In genomic region chr8:10256563-10256962, GRCm38 (mm10) we compare ENCODE assay signal across 21 mouse cellular contexts.
DNase-seq lines count a peak whose midpoint lies in the region; ATAC-seq and TF ChIP-seq lines count a peak whose summit lies in the region.
"Had no signal": no experiment of that assay in that cellular context is flagged by ENCODE, and none has a peak within 500 bp of the region (broad histone marks: within the 10 kb centered on the region; RNA-seq: fewer than 3 reads in every experiment).

No protein-coding gene starts in this region.

- no peaks in the 10 kb centered on the region for H3K36me3 ChIP-seq in intestine, embryonic 15.5 days
- no peaks in the 10 kb centered on the region for H3K36me3 ChIP-seq in intestine, embryonic 16.5 days (ENCODE audit: control insufficient read depth, insufficient read depth, low read length)
- no peaks in the 10 kb centered on the region for H3K36me3 ChIP-seq in intestine, postnatal 0 days (ENCODE audit: control insufficient read depth, insufficient read depth)
- no peaks in the 10 kb centered on the region for H3K36me3 ChIP-seq in stomach, postnatal 0 days (ENCODE audit: control insufficient read depth, insufficient read depth, low read length)
- H3K36me3 ChIP-seq in liver, postnatal 0 days (replicated peaks; ENCODE audit: insufficient read depth, low read length): no peaks in the 10 kb centered on the region
- H3K36me3 ChIP-seq: G1E had no signal

- peak; percentile 44 for DNase-seq in stomach, postnatal 0 days (ENCODE audit: low spot score)
- no peak for DNase-seq in frontal cortex, postnatal 36 days (ENCODE audit: low spot score in 2 of 2)
- DNase-seq in liver, postnatal 0 days: no peak
- DNase-seq in urinary bladder, postnatal 4 days (ENCODE audit: low spot score in 2 of 2): no peak
- DNase-seq in thymus, postnatal 0 days (ENCODE audit: low spot score): no peak
- DNase-seq: adrenal gland, adult 2 months; adrenal gland, adult 8-10 months; adrenal gland, postnatal 10 days; adrenal gland, postnatal 14 days; adrenal gland, postnatal 25 days; adrenal gland, postnatal 36 days; B cell, adult 2 months; cerebellum, adult 11 months; cerebellum, adult 11-12 months had no signal

- H3K9me3 ChIP-seq in intestine, embryonic 15.5 days: no peaks in the 10 kb centered on the region
- no peaks in the 10 kb centered on the region for H3K9me3 ChIP-seq in intestine, embryonic 16.5 days (ENCODE audit: control insufficient read depth, low read length)
- H3K9me3 ChIP-seq in intestine, postnatal 0 days (ENCODE audit: control insufficient read depth): no peaks in the 10 kb centered on the region
- no peaks in the 10 kb centered on the region for H3K9me3 ChIP-seq in stomach, postnatal 0 days (ENCODE audit: control insufficient read depth, low read length)
- H3K9me3 ChIP-seq in liver, postnatal 0 days (ENCODE audit: low read length): no peaks in the 10 kb centered on the region
- H3K9me3 ChIP-seq: G1E had no signal

- ATAC-seq in intestine, embryonic 15.5 days: peak; percentile 77
- peak; percentile 73 for ATAC-seq in intestine, embryonic 16.5 days
- peak; percentile 86 for ATAC-seq in intestine, postnatal 0 days
- ATAC-seq in stomach, postnatal 0 days (ENCODE audit: low FRiP score, low TSS enrichment): no peak
- ATAC-seq in liver, postnatal 0 days: no peak
- ATAC-seq: activated CD4-positive, CD25-positive, alpha-beta regulatory T cell, adult 4 months; CD4-positive, CD25-positive, alpha-beta regulatory T cell, adult 4 months; Patski had no signal

- H3K9ac ChIP-seq in intestine, embryonic 15.5 days: no peak overlapping the region
- H3K9ac ChIP-seq in intestine, embryonic 16.5 days (ENCODE audit: low read depth, low read length): no peak overlapping the region
- H3K9ac ChIP-seq in intestine, postnatal 0 days (ENCODE audit: low read depth, low read length): no peak overlapping the region
- no peak overlapping the region for H3K9ac ChIP-seq in stomach, postnatal 0 days (ENCODE audit: low read length)
- H3K9ac ChIP-seq in liver, postnatal 0 days (replicated peaks): no peak overlapping the region

- H3K27ac ChIP-seq in intestine, embryonic 15.5 days: no peak overlapping the region
- H3K27ac ChIP-seq in intestine, embryonic 16.5 days (ENCODE audit: low read length): no peak overlapping the region
- no peak overlapping the region for H3K27ac ChIP-seq in intestine, postnatal 0 days (ENCODE audit: low read depth, low read length)
- no peak overlapping the region for H3K27ac ChIP-seq in stomach, postnatal 0 days (replicated peaks)
- no peak overlapping the region for H3K27ac ChIP-seq in liver, postnatal 0 days (ENCODE audit: low read depth)

- WGBS in intestine, embryonic 15.5 days: 71% methylated on average over 3 of the region's 3 CpGs
- WGBS in intestine, embryonic 16.5 days: 72% methylated on average over 3 of the region's 3 CpGs
- WGBS in intestine, postnatal 0 days: 44% methylated on average over 3 of the region's 3 CpGs
- WGBS in stomach, postnatal 0 days: 69% methylated on average over 3 of the region's 3 CpGs
- WGBS in liver, postnatal 0 days (ENCODE audit: insufficient replicate concordance): 58% methylated on average over 3 of the region's 3 CpGs

- no peak overlapping the region for H3K4me3 ChIP-seq in intestine, embryonic 15.5 days (replicated peaks)
- H3K4me3 ChIP-seq in intestine, embryonic 16.5 days (ENCODE audit: low read length): no peak overlapping the region
- H3K4me3 ChIP-seq in intestine, postnatal 0 days (ENCODE audit: low read depth, low read length): no peak overlapping the region
- H3K4me3 ChIP-seq in stomach, postnatal 0 days (ENCODE audit: low read depth, low read length): no peak overlapping the region
- no peak overlapping the region for H3K4me3 ChIP-seq in liver, postnatal 0 days (ENCODE audit: low read depth, low read length)

- no peak overlapping the region for H3K4me2 ChIP-seq in intestine, embryonic 15.5 days (replicated peaks)
- no peak overlapping the region for H3K4me2 ChIP-seq in intestine, embryonic 16.5 days (ENCODE audit: low read depth, low read length)
- no peak overlapping the region for H3K4me2 ChIP-seq in intestine, postnatal 0 days (replicated peaks; ENCODE audit: low read depth)
- no peak overlapping the region for H3K4me2 ChIP-seq in stomach, postnatal 0 days (replicated peaks; ENCODE audit: low read depth)
- no peak overlapping the region for H3K4me2 ChIP-seq in liver, postnatal 0 days (ENCODE audit: low read depth, low read length)

- TF ChIP-seq EP300 in stomach, postnatal 0 days (optimal IDR thresholded peaks at IDR 0.05): no peak
- no peak for TF ChIP-seq EP300 in liver, postnatal 0 days (IDR thresholded peaks at IDR 0.05; ENCODE audit: low read depth)

- peak; percentile 34 for TF ChIP-seq CTCF in intestine, postnatal 0 days (IDR thresholded peaks at IDR 0.05; ENCODE audit: low read depth)
- TF ChIP-seq CTCF in stomach, postnatal 0 days (IDR thresholded peaks at IDR 0.05; ENCODE audit: low read depth): peak; percentile 26; the same call in 1 of the 2 replicates
- no peak for TF ChIP-seq CTCF in liver, postnatal 0 days (IDR thresholded peaks at IDR 0.05; ENCODE audit: low read depth)

- H3K4me1 ChIP-seq in intestine, embryonic 15.5 days (replicated peaks): no peaks in the 10 kb centered on the region
- no peaks in the 10 kb centered on the region for H3K4me1 ChIP-seq in intestine, embryonic 16.5 days (ENCODE audit: control insufficient read depth, insufficient read depth, low read length)
- H3K4me1 ChIP-seq in intestine, postnatal 0 days (replicated peaks; ENCODE audit: control insufficient read depth, insufficient read depth, low read length): no peaks in the 10 kb centered on the region
- H3K4me1 ChIP-seq in stomach, postnatal 0 days (replicated peaks; ENCODE audit: control insufficient read depth, insufficient read depth): no peaks in the 10 kb centered on the region
- no peaks in the 10 kb centered on the region for H3K4me1 ChIP-seq in liver, postnatal 0 days (ENCODE audit: insufficient read depth)

- no peaks in the 10 kb centered on the region for H3K27me3 ChIP-seq in intestine, embryonic 15.5 days (replicated peaks)
- H3K27me3 ChIP-seq in intestine, embryonic 16.5 days (replicated peaks; ENCODE audit: control insufficient read depth, insufficient read depth, low read length): no peaks in the 10 kb centered on the region
- H3K27me3 ChIP-seq in intestine, postnatal 0 days (replicated peaks; ENCODE audit: control insufficient read depth, insufficient read depth, low read length): no peaks in the 10 kb centered on the region
- H3K27me3 ChIP-seq in stomach, postnatal 0 days (ENCODE audit: control insufficient read depth, insufficient read depth, low read length): no peaks in the 10 kb centered on the region
- H3K27me3 ChIP-seq in liver, postnatal 0 days (ENCODE audit: insufficient read depth, low read length): no peaks in the 10 kb centered on the region

Comparison
In these comparisons a context has a peak if more than half of its experiments do, and no peak if none do; other contexts are left out.
1. ATAC-seq: peak in intestine, embryonic 15.5 days (single experiment), intestine, embryonic 16.5 days (single experiment) and intestine, postnatal 0 days (single experiment); none in stomach, postnatal 0 days (single experiment) and liver, postnatal 0 days (single experiment).